Mouse (Mus musculus) limb, embryonic 14.5 days (tissue): ENCODE results near the gene Fancc. TPM values are rescaled to one million over a fixed set of nuclear protein-coding genes. Genes with fewer than 3 reads are reported as not detected.

Experiments
- ATAC-seq: fragments of 200-750 bp; cut with Nextera tagmentation; 2 replicates; pipeline ENCODE4 v1.8.0; 2017; ENCODE audit warnings: low read depth, moderate number of reproducible peaks, moderate TSS enrichment; ENCODE audit not compliant: low FRiP score
- DNase-seq: peaks from one replicate; pipeline ENCODE4 v3.0.0-alpha.2; 2015; ENCODE audit warnings: low spot score
- H3K27ac ChIP-seq: fragments of 300-500 bp; sonication (generic); replicated peaks from 2 replicates; pipeline ENCODE4 v1.5.1; 2014; ENCODE audit warnings: low read depth, mild to moderate bottlenecking, low read length, moderate library complexity, mixed read lengths
- H3K27me3 ChIP-seq: fragments of 300-500 bp; sonication (generic); 2 replicates; pipeline ENCODE4 v1.6.1; 2014; ENCODE audit warnings: low read length, mixed read lengths; ENCODE audit not compliant: control insufficient read depth, insufficient read depth
- H3K36me3 ChIP-seq: fragments of 300-500 bp; sonication (generic); 2 replicates; pipeline ENCODE4 v1.6.1; 2014; ENCODE audit warnings: mild to moderate bottlenecking, low read length, moderate library complexity, mixed read lengths; ENCODE audit not compliant: control insufficient read depth, insufficient read depth
- H3K4me1 ChIP-seq: fragments of 300-500 bp; sonication (generic); 2 replicates; pipeline ENCODE4 v1.6.1; 2014; ENCODE audit warnings: antibody characterized with exemption, low read length, mixed read lengths; ENCODE audit not compliant: control insufficient read depth, insufficient read depth
- H3K4me2 ChIP-seq: fragments of 300-500 bp; sonication (generic); replicated peaks from 2 replicates; pipeline ENCODE4 v1.6.1; 2014; ENCODE audit warnings: low read depth, mild to moderate bottlenecking, low read length, moderate library complexity; ENCODE audit not compliant: severe bottlenecking
- H3K4me3 ChIP-seq: fragments of 300-500 bp; sonication (generic); replicated peaks from 2 replicates; pipeline ENCODE4 v1.5.1; 2014; ENCODE audit warnings: low read length
- H3K9ac ChIP-seq: fragments of 300-500 bp; sonication (generic); 2 replicates; pipeline ENCODE4 v1.6.1; 2014; ENCODE audit warnings: mild to moderate bottlenecking, low read depth, low read length, moderate library complexity; ENCODE audit not compliant: severe bottlenecking
- H3K9me3 ChIP-seq: fragments of 300-500 bp; sonication (generic); 2 replicates; pipeline ENCODE4 v1.6.1; 2016; ENCODE audit warnings: low read length; ENCODE audit not compliant: control insufficient read depth
- POLR2A ChIP-seq: fragments of 200-500 bp; IDR thresholded peaks from 2 replicates; pipeline ENCODE4 v1.8.0; 2012; ENCODE audit warnings: inconsistent platforms, mild to moderate bottlenecking, moderate library complexity, borderline replicate concordance; ENCODE audit not compliant: insufficient read depth, insufficient read length; ENCODE audit errors: extremely low read depth
- WGBS: fragments of 180-500 bp; shearing (Covaris S2); extraction: QIAGEN DNeasy Blood & Tissue Kit; methylation state at CpG from one replicate; pipeline ENCODE4 v1.1.7; 2014; 5-methylcytosine and 5-hydroxymethylcytosine counted together
- polyA plus RNA-seq, 2 experiments: library from polyadenylated mRNA; depleted of rRNA in 1 of 2; stranded (reverse) in 1 of 2; unstranded in 1 of 2; fragments of >200 nt; fragmentation: Nextera tagmentation in 1 of 2; extraction: Ambion mirVana in 1 of 2; gene quantifications; 2 replicates each; pipeline versions ENCODE4 v1.2.1 to v1.2.3; 2012 to 2014

Gene Fancc
- polyA plus RNA-seq, 2 experiments, result 20.5 to 22.8 TPM

DNA sequence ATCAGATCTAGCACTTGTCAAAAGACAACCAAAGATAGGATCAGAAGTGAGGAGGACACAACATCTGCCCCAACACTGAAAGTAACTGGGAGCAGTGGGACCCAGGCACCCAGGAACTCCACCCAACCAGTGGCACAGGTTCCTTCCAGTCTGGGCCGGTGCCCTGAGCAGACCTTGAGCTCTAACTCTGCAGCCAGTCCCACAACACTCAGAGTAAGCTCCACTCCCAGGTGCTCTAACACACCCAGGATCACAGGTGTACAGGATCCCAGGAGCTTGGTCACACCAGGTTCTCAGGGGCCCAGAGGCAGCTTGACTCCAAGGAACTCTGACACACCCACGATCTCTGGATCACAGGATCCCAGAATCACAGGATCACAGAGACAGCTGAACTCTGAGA, 74.0 kb downstream of the Fancc start:
- Histone ChIP-seq H3K27ac (no peak overlapping the region), H3K36me3 (no peaks in the 10 kb centered on the region), H3K9ac (no peak overlapping the region), H3K4me2 (no peak overlapping the region), H3K9me3 (no peaks in the 10 kb centered on the region), H3K4me3 (no peak overlapping the region), H3K27me3 (no peaks in the 10 kb centered on the region), H3K4me1 (no peaks in the 10 kb centered on the region)
- no peak for DNase-seq
- WGBS, result 94% methylated on average over 2 of the region's 2 CpGs
- no peak for TF ChIP-seq POLR2A
- ATAC-seq, result no peak

DNA sequence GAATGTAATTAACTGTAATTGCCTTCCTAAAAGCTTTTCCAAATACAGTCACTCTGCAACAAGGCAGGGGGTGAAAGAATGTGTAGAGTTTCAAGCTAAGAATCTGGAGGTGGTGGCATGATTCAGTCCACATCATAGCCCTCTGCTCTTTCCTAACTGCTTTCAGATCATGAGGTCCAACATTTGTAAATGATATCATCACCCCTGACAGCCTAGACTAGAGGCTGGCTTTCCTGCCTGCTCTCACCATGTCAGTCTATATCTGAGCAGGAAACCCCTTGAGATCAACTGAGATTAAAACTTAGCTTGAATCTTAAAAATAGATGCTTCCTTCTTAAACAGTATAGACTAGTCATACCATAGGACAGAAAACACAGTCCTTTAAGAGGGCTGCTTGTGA, 75.9 kb downstream of the Fancc start:
- no peak overlapping the region for H3K27ac ChIP-seq
- no peaks in the 10 kb centered on the region for H3K9me3 ChIP-seq
- H3K36me3 ChIP-seq, result no peaks in the 10 kb centered on the region
- no peak overlapping the region for H3K4me2 ChIP-seq
- no peaks in the 10 kb centered on the region for H3K4me1 ChIP-seq
- H3K27me3 ChIP-seq, result no peaks in the 10 kb centered on the region
- DNase-seq, result no peak
- no peak overlapping the region for H3K4me3 ChIP-seq
- no peak for TF ChIP-seq POLR2A
- no peak overlapping the region for H3K9ac ChIP-seq
- ATAC-seq, result no peak

DNA sequence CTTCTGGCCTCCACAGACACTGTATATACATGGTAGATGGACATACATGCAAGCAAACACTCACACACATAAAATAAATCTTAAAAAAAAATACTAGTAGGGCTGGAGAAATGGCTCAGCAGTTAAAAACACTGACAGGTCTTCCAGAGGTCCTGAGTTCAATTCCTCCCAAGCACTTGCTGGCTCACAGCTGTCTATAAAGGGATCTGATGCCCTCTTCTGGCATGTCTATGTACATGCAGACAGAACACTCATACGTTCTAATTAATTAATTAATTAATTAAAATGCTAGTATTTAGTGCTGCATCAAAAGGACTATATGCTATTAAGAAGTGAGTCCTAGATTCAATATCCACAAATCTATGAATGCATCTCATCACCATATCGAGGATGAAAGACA, 78.9 kb downstream of the Fancc start:
- Histone ChIP-seq H3K27me3 (no peaks in the 10 kb centered on the region), H3K4me2 (no peak overlapping the region), H3K9me3 (no peaks in the 10 kb centered on the region), H3K36me3 (no peaks in the 10 kb centered on the region), H3K9ac (no peak overlapping the region), H3K27ac (no peak overlapping the region), H3K4me3 (no peak overlapping the region), H3K4me1 (no peaks in the 10 kb centered on the region)
- DNase-seq (no peak), ATAC-seq (no peak)
- 79% methylated on average over 2 of the region's 2 CpGs for WGBS
- TF ChIP-seq POLR2A, result no peak

DNA sequence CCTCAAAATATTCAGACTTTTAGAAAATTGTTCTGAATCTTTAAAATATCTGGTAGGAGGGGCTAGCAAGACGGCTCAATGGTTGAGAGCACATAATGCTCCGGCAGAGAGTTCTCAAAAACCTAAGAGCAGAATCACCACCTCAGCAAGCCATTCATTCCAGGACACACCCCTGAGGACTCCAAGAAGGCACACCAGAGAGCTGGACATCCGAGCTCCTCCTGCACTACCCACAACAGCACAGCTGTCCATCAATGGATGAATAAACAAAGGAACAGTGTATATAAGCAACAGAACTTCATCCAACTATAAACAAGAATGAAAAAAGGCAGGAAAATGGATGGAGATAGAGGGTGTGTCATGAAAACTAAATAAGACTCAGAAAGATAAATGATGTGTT, 80.3 kb downstream of the Fancc start:
- Histone ChIP-seq H3K9ac (no peak overlapping the region), H3K27ac (no peak overlapping the region), H3K36me3 (no peaks in the 10 kb centered on the region), H3K27me3 (no peaks in the 10 kb centered on the region), H3K4me3 (no peak overlapping the region), H3K4me1 (no peaks in the 10 kb centered on the region), H3K9me3 (no peaks in the 10 kb centered on the region), H3K4me2 (no peak overlapping the region)
- ATAC-seq (no peak), DNase-seq (no peak)
- TF ChIP-seq POLR2A, result no peak
- WGBS, result 73% methylated on average over 3 of the region's 3 CpGs

DNA sequence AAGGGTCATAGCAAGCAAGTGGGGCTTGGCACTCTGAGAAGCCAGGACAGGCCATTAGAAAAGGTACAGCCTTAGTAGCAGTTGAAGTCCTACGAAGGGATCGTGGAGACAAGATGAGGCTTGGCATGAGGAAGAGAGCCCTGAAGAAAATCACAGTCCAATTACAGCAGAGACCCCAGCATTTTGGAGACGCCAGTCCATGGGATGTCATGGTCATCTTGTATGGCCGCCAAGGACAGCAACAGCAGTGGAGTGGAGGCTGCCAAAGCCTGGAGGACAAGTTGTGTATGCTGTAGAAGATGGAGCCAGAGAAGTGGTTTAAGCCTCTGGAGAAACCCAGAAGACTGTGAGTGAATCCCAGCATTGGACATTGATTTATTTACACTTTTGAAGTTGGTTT, 84.4 kb downstream of the Fancc start:
- WGBS, result 98% methylated on average over 4 of the region's 4 CpGs
- Histone ChIP-seq H3K4me2 (no peak overlapping the region), H3K27me3 (no peaks in the 10 kb centered on the region), H3K4me1 (peaks cover 7% of the 10 kb centered on the region; the same call in 1 of the 2 replicates), H3K9me3 (no peaks in the 10 kb centered on the region), H3K4me3 (no peak overlapping the region), H3K9ac (no peak overlapping the region), H3K27ac (no peak overlapping the region), H3K36me3 (no peaks in the 10 kb centered on the region)
- no peak for TF ChIP-seq POLR2A
- DNase-seq, result no peak
- ATAC-seq, result no peak
